Mouse (Mus musculus): ENCODE data around the gene Gipr.
A peak's percentile ranks its signal among the peaks of the same experiment; 100 is the strongest.

- peak; percentile 93 for TF ChIP-seq CTCF (IDR thresholded peaks at IDR 0.05)
- TF ChIP-seq EP300 (IDR thresholded peaks at IDR 0.05) = no peak
These were observed 6.9 kb upstream of the Gipr start for GRCm38 (mm10) chr7:19172874-19173273.

All from lung, postnatal 0 days (tissue).